Mouse (Mus musculus) c-Kit-positive CD71-negative TER-119-negative erythroid progenitor cells, embryonic 14.5 days (primary cell): ENCODE data around the gene Mlxipl.
"Not testable (repeated sequence)": the region's sequence is repeated elsewhere in the genome, so short reads cannot be mapped to it uniquely, and the experiment has no call there.

Experiments
- DNase-seq: peaks from one replicate; pipeline ENCODE4 v3.0.0-alpha.2; 2013; ENCODE audit warnings: low read depth

The Mlxipl gene

GRCm38 (mm10) chr5:135089653-135090052 lies at the start of gene Mlxipl:
Mlxipl (plus strand) TSS chr5:135089890.
- no peak for DNase-seq

GRCm38 (mm10) chr5:135040059-135040458 lies 49.6 kb upstream of the Mlxipl start:
- no peak for DNase-seq

- DNase-seq, result no peak
These were observed 48.9 kb upstream of the Mlxipl start for GRCm38 (mm10) chr5:135040777-135041176.

GRCm38 (mm10) chr5:135042105-135042788 lies 47.4 kb upstream of the Mlxipl start:
- no peak for DNase-seq

- DNase-seq, result no peak
These were observed 45.1 kb upstream of the Mlxipl start for GRCm38 (mm10) chr5:135044575-135044974.

GRCm38 (mm10) chr5:135048539-135048938 lies 41.2 kb upstream of the Mlxipl start:
- DNase-seq, result no peak

GRCm38 (mm10) chr5:135049268-135049667 lies 40.4 kb upstream of the Mlxipl start:
- not testable (repeated sequence) for DNase-seq

- no peak for DNase-seq
These were observed 36.3 kb upstream of the Mlxipl start for GRCm38 (mm10) chr5:135053356-135053755.

- peak; percentile 96 for DNase-seq
These were observed 25.9 kb upstream of the Mlxipl start, which contains the start of gene Dnajc30 for GRCm38 (mm10) chr5:135063629-135064381. Dnajc30 (plus strand) TSS chr5:135064202.

GRCm38 (mm10) chr5:135064382-135064766 lies 25.3 kb upstream of the Mlxipl start:
- no peak for DNase-seq

- not testable (repeated sequence) for DNase-seq
These were observed 24.7 kb upstream of the Mlxipl start, which contains the start of gene Bud23 for GRCm38 (mm10) chr5:135064909-135065446. Bud23 (minus strand) TSS chr5:135064959.

GRCm38 (mm10) chr5:135066008-135066407 lies 23.7 kb upstream of the Mlxipl start:
- DNase-seq, result no peak

GRCm38 (mm10) chr5:135070448-135070847 lies 19.2 kb upstream of the Mlxipl start:
- DNase-seq, result no peak

- no peak for DNase-seq
These were observed 17.6 kb upstream of the Mlxipl start for GRCm38 (mm10) chr5:135072061-135072460.

GRCm38 (mm10) chr5:135072720-135073119 lies 17.0 kb upstream of the Mlxipl start:
- DNase-seq, result no peak

- DNase-seq, result no peak
These were observed 16.1 kb upstream of the Mlxipl start for GRCm38 (mm10) chr5:135073349-135074150.

- no peak for DNase-seq
These were observed 14.0 kb upstream of the Mlxipl start for GRCm38 (mm10) chr5:135075655-135076054.

GRCm38 (mm10) chr5:135076368-135076767 lies 13.3 kb upstream of the Mlxipl start:
- no peak for DNase-seq

GRCm38 (mm10) chr5:135076931-135077505 lies 12.7 kb upstream of the Mlxipl start:
- DNase-seq, result no peak

GRCm38 (mm10) chr5:135077564-135078481 lies 11.9 kb upstream of the Mlxipl start, which contains the start of gene Vps37d:
Vps37d (minus strand) TSS chr5:135078266.
- DNase-seq, result peak; percentile 73

- DNase-seq, result no peak
These were observed 11.2 kb upstream of the Mlxipl start for GRCm38 (mm10) chr5:135078482-135078810.
